8 mouse cellular contexts compared by ENCODE assay signal in genomic region chr14:32856681-32857328, GRCm38 (mm10). TPM values are rescaled to one million over a fixed set of nuclear protein-coding genes. Genes with fewer than 3 reads are reported as not detected.
DNase-seq lines count a peak whose midpoint lies in the region.

Vstm4 (plus strand) TSS chr14:32856756.

- H3K27me3 ChIP-seq in hindbrain, embryonic 10.5 days (ENCODE audit: insufficient read depth, poor library complexity, severe bottlenecking): peaks cover 35% of the 10 kb centered on the region

- WGBS in hindbrain, embryonic 10.5 days: under 1% methylated on average over 67 of the region's 68 CpGs

- peak within 1 kb of the TSS; percentile 90 for H3K27ac ChIP-seq in hindbrain, embryonic 10.5 days

- H3K36me3 ChIP-seq in hindbrain, embryonic 10.5 days: no peaks in the 10 kb centered on the region

- DNase-seq in Muller cell, postnatal 12 days (ENCODE audit: inconsistent ontology term): peak; percentile 79
- DNase-seq in cerebellum, adult 9-10 months: peak; percentile 8
- peak; percentile 20 to 25 for DNase-seq in frontal cortex, postnatal 25 days (ENCODE audit: low spot score in 2 of 2)
- peak; percentile 65 for DNase-seq in hindbrain, embryonic 10.5 days (ENCODE audit: low spot score)
- peak; percentile 58 to 67 for DNase-seq in layer of hippocampus, postnatal 10 days (ENCODE audit: low spot score in 2 of 2)
- DNase-seq in lung, postnatal 10 days: peak; percentile 87
- peak; percentile 55 to 65 for DNase-seq in right cerebral cortex, postnatal 10 days (ENCODE audit: low spot score in 2 of 2)
- DNase-seq in thymus, postnatal 25 days: no peak

- no peaks in the 10 kb centered on the region for H3K9me3 ChIP-seq in hindbrain, embryonic 10.5 days

- peaks cover 37% of the 10 kb centered on the region for H3K4me1 ChIP-seq in hindbrain, embryonic 10.5 days (replicated peaks)

- peak within 1 kb of the TSS; percentile 65 for H3K4me3 ChIP-seq in hindbrain, embryonic 10.5 days

RNA-seq across cellular contexts. Expression of gene Vstm4, which starts in this region (rescaled TPM):
- 2.9 and 3.0 TPM in 2 replicates for polyA plus RNA-seq in hindbrain, embryonic 10.5 days (2016; fragmentation: Nextera tagmentation; extraction: Ambion mirVana)
- total RNA-seq in layer of hippocampus, postnatal 10 days (2021): 1 to 10 TPM; 6.2 to 6.3 TPM
